Mouse (Mus musculus) liver, embryonic 14.5 days (tissue): ENCODE results near the gene Creb5. TPM values are rescaled to one million over a fixed set of nuclear protein-coding genes. Genes with fewer than 3 reads are reported as not detected.

Experiments
- ATAC-seq: fragments of 200-750 bp; cut with Nextera tagmentation; 2 replicates; pipeline ENCODE4 v1.8.0; 2017; ENCODE audit warnings: moderate number of reproducible peaks, mild to moderate bottlenecking, moderate library complexity; ENCODE audit not compliant: insufficient read depth
- DNase-seq, 3 experiments: peaks; one replicate each; pipeline ENCODE4 v3.0.0-alpha.2; 2012 to 2013; ENCODE audit warnings: low read depth in 3 of 3, low spot score in 3 of 3
- H3K27ac ChIP-seq: fragments of 300-500 bp; sonication (generic); 2 replicates; pipeline ENCODE4 v1.5.1; 2014; ENCODE audit warnings: moderate library complexity, mild to moderate bottlenecking, control low read depth, inconsistent platforms
- H3K27me3 ChIP-seq: fragments of 300-500 bp; sonication (generic); 2 replicates; pipeline ENCODE4 v1.6.1; 2014; ENCODE audit warnings: mild to moderate bottlenecking, low read length, moderate library complexity; ENCODE audit not compliant: control insufficient read depth, insufficient read depth
- H3K36me3 ChIP-seq: fragments of 300-500 bp; sonication (generic); replicated peaks from 2 replicates; pipeline ENCODE4 v1.6.1; 2014; ENCODE audit warnings: low read depth; ENCODE audit not compliant: control insufficient read depth, insufficient read depth
- H3K4me1 ChIP-seq, 2 experiments: fragments of 200-500 bp in 1 of 2; fragments of 300-500 bp in 1 of 2; sonication (generic) in 1 of 2; replicated peaks; 2 replicates each; pipeline ENCODE4 v1.6.1; 2012 to 2014; ENCODE audit warnings: antibody characterized with exemption in 1 of 2, inconsistent platforms in 1 of 2, low read length in 1 of 2; ENCODE audit not compliant: control insufficient read depth in 2 of 2, insufficient read depth in 2 of 2
- H3K4me2 ChIP-seq: fragments of 300-500 bp; sonication (generic); 2 replicates; pipeline ENCODE4 v1.6.1; 2014; ENCODE audit warnings: low read depth, mild to moderate bottlenecking, control low read depth, moderate library complexity
- H3K4me3 ChIP-seq, 2 experiments: fragments of 200-500 bp in 1 of 2; fragments of 300-500 bp in 1 of 2; sonication (generic) in 1 of 2; 2 replicates each; pipeline ENCODE4 v1.5.1; 2012 to 2014; ENCODE audit warnings: low read depth in 2 of 2, low read length in 2 of 2, mild to moderate bottlenecking in 2 of 2, control low read depth in 1 of 2, inconsistent platforms in 1 of 2, moderate library complexity in 1 of 2; ENCODE audit not compliant: insufficient read depth in 1 of 2
- H3K9ac ChIP-seq: fragments of 300-500 bp; sonication (generic); replicated peaks from 2 replicates; pipeline ENCODE4 v1.6.1; 2014; ENCODE audit warnings: mild to moderate bottlenecking, control low read depth, moderate library complexity
- H3K9me3 ChIP-seq: fragments of 300-500 bp; sonication (generic); 2 replicates; pipeline ENCODE4 v1.6.1; 2016; ENCODE audit warnings: low read length, mixed read lengths; ENCODE audit not compliant: control insufficient read depth
- CTCF ChIP-seq: IDR thresholded peaks from 2 replicates; pipeline ENCODE4 v1.5.1; 2016; ENCODE audit warnings: antibody characterized with exemption, low read depth, control low read depth
- EP300 ChIP-seq: IDR thresholded peaks from 2 replicates; pipeline ENCODE4 v1.6.1; 2016; ENCODE audit warnings: antibody characterized with exemption, low read depth
- WGBS: fragments of 180-500 bp; shearing (Covaris S2); extraction: QIAGEN DNeasy Blood & Tissue Kit; methylation state at CpG from one replicate; pipeline ENCODE4 v1.1.7; 2014; ENCODE audit not compliant: insufficient replicate concordance; 5-methylcytosine and 5-hydroxymethylcytosine counted together
- polyA plus RNA-seq, 2 experiments: library from polyadenylated mRNA; depleted of rRNA in 1 of 2; stranded (reverse) in 1 of 2; unstranded in 1 of 2; fragments of >200 nt; fragmentation: Nextera tagmentation in 1 of 2; extraction: Ambion mirVana in 1 of 2; gene quantifications; 2 replicates each; pipeline versions ENCODE4 v1.2.1 to v1.2.3; 2012 to 2014

Gene Creb5
- polyA plus RNA-seq, 2 experiments = 0.04 to 0.06 TPM

DNA sequence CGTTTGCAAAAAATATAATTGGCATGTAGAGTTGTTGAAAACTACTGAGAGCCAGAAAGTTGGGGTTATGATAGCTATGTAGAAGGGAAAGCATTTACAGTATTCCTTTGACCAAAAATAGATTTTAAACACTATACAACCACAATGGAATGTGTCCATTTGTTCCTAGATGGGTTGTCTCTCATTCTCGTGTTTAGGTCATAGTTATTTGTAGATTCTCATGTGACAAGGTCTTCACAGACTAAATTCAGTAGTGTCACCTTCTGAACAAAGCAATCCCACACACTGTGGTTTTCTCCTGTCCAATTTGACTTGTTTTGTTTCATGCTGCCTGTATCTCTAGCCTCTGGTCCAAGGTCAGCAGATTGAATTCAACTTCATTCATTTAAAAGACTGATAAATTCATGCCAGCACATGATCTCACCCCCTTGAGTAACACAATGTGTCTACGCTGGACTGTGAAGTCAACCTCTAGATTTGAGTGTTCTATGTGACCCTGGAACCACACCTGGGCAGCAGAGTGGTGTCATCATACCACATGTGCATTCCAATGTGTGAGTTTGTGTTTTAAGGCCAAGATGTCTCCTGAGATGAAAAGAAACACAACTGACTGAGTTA lies 220.0 kb downstream of the Creb5 start:
- no peaks in the 10 kb centered on the region for H3K9me3 ChIP-seq
- 50% methylated on average over 3 of the region's 3 CpGs for WGBS
- H3K27ac ChIP-seq = no peak overlapping the region

DNA sequence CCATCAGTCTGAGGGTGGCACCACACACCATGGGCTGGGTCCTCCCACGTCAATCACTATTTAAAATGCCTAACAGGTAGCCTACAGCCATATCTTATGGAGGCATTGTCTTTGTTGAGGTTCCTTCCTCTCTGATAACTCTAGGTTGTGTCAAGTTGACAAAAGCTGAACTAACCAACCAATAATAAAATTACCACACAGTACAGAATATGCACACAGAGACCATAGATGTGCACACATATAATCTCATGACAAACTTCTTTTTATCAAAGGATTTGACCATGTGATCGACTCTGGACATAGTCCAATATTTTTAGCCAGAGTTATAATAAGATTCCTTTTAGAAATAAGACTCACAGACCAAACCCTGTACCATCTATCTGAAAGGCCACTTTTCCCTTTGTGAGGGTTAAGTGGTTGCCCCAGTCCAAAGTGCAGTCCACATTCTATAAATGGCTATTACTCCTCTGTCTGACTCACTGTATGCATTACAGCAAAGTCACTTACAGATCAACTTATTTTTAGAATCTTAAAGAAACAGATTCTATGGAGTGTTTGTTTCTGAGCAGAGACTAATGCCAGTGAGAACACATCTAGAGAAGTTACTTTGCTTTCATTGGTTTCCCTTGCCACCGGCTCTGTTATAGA lies 221.9 kb downstream of the Creb5 start:
- DNase-seq = no peak

More for the DNA sequence above, 220.0 kb downstream of the Creb5 start:
- Histone ChIP-seq H3K36me3 (no peaks in the 10 kb centered on the region), H3K4me1 (no peaks in the 10 kb centered on the region), H3K4me3 (no peak overlapping the region), H3K9ac (no peak overlapping the region), H3K27me3 (no peaks in the 10 kb centered on the region), H3K4me2 (no peak overlapping the region)
- TF ChIP-seq EP300 (no peak), CTCF (no peak)
- no peak for ATAC-seq
- DNase-seq = no peak

DNA sequence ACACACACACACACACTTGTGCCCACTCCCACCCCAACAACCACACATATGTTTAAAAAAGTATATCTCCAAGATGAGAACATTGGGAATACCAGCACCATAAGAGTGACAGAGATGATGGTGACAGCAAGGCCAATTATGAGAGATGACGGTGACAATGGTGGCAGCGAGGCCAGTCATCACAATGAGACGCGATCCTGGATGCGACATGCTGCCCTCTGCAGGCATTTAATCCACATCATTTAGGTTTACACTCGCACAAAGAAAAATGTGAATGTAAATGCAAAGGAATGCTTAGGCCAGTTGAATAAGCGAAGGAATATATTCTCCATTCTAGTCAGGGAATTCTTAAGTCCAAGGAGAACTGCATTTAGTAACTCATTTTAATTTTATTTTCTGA lies 222.9 kb downstream of the Creb5 start:
- H3K27ac ChIP-seq = no peak overlapping the region
- H3K9me3 ChIP-seq = no peaks in the 10 kb centered on the region
- no peak for DNase-seq
- H3K4me1 ChIP-seq = no peaks in the 10 kb centered on the region
- H3K36me3 ChIP-seq = no peaks in the 10 kb centered on the region
- H3K27me3 ChIP-seq = no peaks in the 10 kb centered on the region
- TF ChIP-seq CTCF (0 out of 2 replicates have a peak, but pooled peaks have one; percentile 2), EP300 (no peak)
- no peak overlapping the region for H3K4me3 ChIP-seq
- no peak for ATAC-seq
- H3K9ac ChIP-seq = no peak overlapping the region
- WGBS = 41% methylated on average over 7 of the region's 7 CpGs
- no peak overlapping the region for H3K4me2 ChIP-seq

More for the DNA sequence above, 221.9 kb downstream of the Creb5 start:
- Histone ChIP-seq H3K4me1 (no peaks in the 10 kb centered on the region), H3K4me2 (no peak overlapping the region), H3K9me3 (no peaks in the 10 kb centered on the region), H3K27me3 (no peaks in the 10 kb centered on the region), H3K9ac (no peak overlapping the region), H3K4me3 (no peak overlapping the region), H3K36me3 (no peaks in the 10 kb centered on the region), H3K27ac (no peak overlapping the region)
- WGBS = 56% methylated on average over 3 of the region's 3 CpGs
- no peak for TF ChIP-seq EP300
- no peak for ATAC-seq

DNA sequence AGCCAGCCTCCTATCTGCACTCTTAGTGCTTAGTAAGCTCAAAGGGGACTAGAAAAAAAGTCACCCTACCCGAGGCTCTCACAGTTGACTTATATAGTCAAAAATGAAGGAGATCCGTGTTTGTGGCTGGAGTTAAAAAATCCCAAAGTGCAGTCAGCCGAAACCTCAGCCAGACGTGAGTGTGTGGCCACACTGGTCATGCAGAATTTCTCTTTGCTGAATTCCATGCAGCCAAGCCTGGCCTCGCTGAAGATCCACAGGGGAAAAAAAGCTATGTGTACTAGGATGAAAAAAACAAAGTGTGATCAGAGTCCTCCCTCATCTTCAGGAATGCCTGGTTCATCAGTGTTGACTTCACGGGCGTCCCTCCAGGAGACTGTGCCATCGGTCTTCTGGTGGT lies 225.2 kb downstream of the Creb5 start:
- DNase-seq = no peak
- no peak for TF ChIP-seq EP300
- no peak for TF ChIP-seq CTCF
- Histone ChIP-seq H3K4me3 (no peak overlapping the region), H3K9ac (no peak overlapping the region), H3K27me3 (no peaks in the 10 kb centered on the region), H3K27ac (no peak overlapping the region), H3K36me3 (no peaks in the 10 kb centered on the region), H3K4me2 (no peak overlapping the region), H3K4me1 (no peaks in the 10 kb centered on the region), H3K9me3 (no peaks in the 10 kb centered on the region)
- ATAC-seq = no peak
- 57% methylated on average over 8 of the region's 8 CpGs for WGBS

DNA sequence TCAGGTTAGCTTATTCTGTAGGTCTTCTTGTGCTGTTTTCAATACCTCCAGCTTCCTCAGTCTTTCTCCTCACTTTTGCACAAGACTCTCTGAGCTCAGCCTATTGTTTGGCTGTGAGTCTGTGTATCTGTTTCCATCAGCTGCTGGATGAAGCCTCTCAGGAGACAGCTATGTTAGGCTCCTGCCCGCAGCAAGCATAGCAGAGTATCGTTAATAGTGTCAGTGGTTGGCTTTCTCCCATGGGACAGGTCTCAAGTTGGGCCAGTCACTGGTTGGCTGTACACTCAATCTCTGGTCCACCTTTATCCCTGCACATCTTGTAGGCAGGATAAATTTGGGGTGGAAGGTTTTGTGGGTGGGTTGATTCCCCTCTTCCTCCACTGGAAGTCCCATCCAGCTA lies 226.3 kb downstream of the Creb5 start:
- TF ChIP-seq EP300 (no peak), CTCF (no peak)
- WGBS = 70% methylated on average over 2 of the region's 2 CpGs
- Histone ChIP-seq H3K4me2 (no peak overlapping the region), H3K9ac (no peak overlapping the region), H3K36me3 (no peaks in the 10 kb centered on the region), H3K4me1 (no peaks in the 10 kb centered on the region), H3K27ac (no peak overlapping the region), H3K27me3 (no peaks in the 10 kb centered on the region), H3K9me3 (no peaks in the 10 kb centered on the region), H3K4me3 (no peak overlapping the region)
- DNase-seq = no peak
- ATAC-seq = no peak
